Mouse (Mus musculus) frontal cortex, postnatal 14 days (tissue): ENCODE results near the gene Adat3.
"Not testable (repeated sequence)": the region's sequence is repeated elsewhere in the genome, so short reads cannot be mapped to it uniquely, and the experiment has no call there.

Source experiments
- DNase-seq, 2 experiments: peaks; one replicate each; pipeline ENCODE4 v3.0.0; 2022; ENCODE audit warnings: low spot score in 2 of 2

Adat3 gene

GRCm38 (mm10) chr10:80578131-80578750, 24.4 kb upstream of the Adat3 start:
- peak in 1 of 2 experiments; percentile 64 for DNase-seq

DNA sequence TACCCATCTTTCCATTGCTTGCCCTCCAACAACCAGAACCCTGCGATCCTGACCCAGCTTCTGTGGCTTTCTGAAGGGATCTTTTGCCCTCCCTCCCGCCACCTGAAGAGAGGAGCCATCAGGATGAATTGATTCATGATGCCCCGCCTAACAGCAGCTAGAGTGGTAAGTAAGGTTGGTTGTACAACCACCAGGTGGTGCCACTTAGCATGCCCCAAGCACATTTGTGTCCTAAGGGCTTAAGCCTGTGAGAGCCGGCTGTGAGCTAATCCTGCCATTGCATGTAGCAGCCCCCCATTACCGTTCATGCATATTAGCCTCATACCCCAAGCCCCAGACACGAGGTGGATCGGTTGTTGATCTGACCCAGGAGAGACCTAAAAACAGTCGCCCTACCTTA, 23.8 kb upstream of the Adat3 start:
- DNase-seq, result no peak

- no peak for DNase-seq
Measured at GRCm38 (mm10) chr10:80583047-80583446, 19.6 kb upstream of the Adat3 start.

- no peak for DNase-seq
Measured at GRCm38 (mm10) chr10:80584045-80584488, 18.6 kb upstream of the Adat3 start.

DNA sequence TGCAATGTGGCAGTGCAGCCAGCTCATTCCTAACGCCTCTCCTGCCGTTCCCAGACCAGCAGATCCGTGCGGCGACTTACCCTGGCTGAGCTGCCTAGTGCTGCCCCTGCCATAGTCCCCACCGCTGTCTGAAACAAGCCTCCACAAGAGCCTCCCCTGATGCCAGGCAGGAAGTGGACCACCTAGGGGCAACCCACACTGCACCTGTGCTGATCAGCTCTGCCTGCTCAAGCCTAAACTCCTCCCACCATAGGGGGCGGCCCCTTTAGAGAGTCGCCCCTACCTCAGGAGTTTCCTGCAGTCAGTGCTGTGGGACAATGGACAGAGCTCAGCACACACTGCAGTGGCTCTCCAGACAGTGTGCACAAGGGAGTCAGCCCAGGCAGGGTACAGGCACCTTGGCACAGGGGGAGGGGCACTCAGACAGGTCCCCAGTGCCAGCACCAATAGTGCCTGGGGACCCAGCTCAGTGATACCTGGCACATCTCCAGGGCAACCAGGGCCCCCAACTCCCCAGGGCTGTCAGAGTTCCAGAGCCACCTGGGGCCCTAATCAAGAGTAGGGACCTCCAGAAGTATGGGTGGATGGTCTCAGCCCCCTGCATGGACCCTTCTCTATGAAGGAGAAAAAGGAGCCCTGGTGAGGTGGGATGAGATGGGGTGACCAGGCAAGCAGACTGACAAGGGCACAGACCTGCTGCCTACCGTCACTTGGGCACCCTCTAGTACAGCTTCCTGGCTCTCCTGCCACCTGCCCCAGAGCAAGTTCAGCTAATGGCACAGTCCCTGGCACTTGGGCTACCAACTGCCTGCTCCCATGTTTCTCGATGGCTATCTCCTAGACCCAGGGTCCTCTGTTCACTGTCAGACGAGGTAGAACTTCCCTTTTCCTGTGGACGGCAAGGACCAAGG, 17.8 kb upstream of the Adat3 start:
- DNase-seq, result no peak

GRCm38 (mm10) chr10:80585581-80585980, 17.1 kb upstream of the Adat3 start:
- no peak for DNase-seq

GRCm38 (mm10) chr10:80586407-80587304, 16.0 kb upstream of the Adat3 start:
- DNase-seq, result no peak

- DNase-seq, result no peak
Measured at GRCm38 (mm10) chr10:80587305-80587657, 15.4 kb upstream of the Adat3 start.

DNA sequence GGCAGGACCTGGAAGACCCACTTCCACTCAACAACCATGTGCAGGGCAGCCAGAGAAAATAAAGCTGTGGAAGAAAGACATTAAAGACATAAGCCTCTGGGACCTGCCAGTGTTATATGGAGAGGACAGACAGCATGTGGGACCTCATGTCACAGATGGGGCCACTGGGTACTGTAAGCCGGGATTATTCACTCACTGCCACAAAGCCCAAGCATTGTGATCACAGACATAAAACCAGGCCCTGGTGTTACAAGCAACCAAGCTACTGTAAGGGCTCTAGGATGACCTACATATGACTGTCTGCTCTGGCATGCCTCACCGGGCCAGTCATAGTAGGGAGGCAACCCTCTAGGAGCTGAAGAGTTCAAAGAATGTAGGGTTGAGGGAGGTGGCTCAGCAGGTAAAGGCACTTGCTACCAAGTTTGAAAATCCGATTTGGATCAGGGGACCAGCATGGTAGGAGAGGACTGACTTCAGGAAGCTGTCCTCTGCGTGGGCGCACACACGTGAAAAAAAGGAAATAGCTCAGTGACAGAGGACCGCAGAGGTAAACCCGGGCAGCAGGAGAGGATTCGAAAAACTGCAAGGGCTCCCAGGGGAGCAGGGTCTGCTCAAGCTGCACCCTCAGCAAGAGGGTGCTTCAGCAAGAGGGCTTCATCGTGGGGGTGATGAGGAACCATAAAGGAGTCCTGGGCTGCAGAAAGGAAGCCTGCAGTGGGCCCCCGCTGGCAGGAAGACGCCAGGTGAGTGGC, 13.4 kb upstream of the Adat3 start:
- DNase-seq, result no peak

GRCm38 (mm10) chr10:80589879-80590854, 12.5 kb upstream of the Adat3 start, which contains the start of gene Abhd17a:
Gene Abhd17a (minus strand): TSS chr10:80590341.
- DNase-seq, result peak; percentile 90 to 93

DNA sequence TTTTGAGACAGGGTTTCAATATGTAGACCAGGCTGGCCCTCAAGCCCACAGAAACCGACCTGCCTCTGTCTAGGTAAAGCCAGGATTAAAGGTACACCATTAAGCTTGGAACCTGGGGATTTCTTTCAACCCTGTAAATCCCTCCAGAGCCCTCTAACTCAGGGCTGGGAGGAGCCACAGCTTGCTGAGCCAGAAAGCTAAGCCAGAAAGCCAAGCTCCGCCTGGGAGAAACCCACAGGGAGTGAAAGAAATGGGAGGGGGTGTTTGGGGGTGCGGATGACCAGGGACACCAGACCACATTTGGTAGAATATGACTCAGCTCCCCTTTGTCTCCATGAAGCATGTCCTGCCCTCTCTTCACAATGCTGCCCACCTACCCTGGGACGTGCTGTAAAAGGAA, 6.4 kb upstream of the Adat3 start:
- no peak for DNase-seq

DNA sequence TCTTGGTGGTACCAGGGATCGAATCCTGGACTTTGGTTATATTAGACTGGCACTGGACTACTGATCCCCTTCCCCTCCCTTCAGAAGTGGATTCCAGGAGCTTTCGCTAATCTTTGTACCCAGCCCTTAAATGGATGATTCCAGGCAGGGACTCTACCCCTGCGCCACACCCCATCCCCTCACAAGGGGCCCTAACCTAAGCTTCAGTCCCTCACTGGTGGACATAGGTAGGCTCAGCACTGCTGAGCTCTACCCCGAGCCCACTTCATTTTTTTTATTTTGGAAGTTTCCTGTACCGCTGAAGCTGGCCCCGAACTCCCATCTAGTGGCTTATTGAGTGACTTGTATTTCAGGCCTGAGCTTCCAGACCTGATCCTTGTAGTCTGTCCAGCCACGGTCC, 684 bp downstream of the Adat3 start:
- no peak for DNase-seq

- no peak for DNase-seq
Measured at GRCm38 (mm10) chr10:80604001-80604509, 1.4 kb downstream of the Adat3 start.

GRCm38 (mm10) chr10:80604988-80605387, 2.3 kb downstream of the Adat3 start:
- no peak for DNase-seq

DNA sequence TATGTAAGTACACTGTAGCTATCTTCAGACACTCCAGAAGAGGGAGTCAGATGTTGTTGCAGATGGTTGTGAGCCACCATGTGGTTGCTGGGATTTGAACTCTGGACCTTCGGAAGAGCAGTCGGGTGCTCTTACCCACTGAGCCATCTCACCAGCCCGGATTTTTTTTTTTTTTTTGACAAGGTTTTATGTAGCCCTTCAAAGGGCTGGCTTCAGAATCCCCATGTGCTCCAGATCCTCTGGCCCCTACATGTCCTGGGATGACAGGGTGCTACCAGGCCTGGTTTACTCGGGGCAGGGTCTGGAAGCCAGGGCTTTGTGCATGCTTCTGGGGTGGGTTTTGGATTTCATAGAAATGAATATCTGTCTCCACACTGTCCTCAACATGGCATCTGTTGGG, 3.0 kb downstream of the Adat3 start, which contains the start of gene Gm49322:
Gene Gm49322, plus strand, starts transcription at position 301 of the 400 bp plus-strand sequence.
- DNase-seq, result not testable (repeated sequence)

DNA sequence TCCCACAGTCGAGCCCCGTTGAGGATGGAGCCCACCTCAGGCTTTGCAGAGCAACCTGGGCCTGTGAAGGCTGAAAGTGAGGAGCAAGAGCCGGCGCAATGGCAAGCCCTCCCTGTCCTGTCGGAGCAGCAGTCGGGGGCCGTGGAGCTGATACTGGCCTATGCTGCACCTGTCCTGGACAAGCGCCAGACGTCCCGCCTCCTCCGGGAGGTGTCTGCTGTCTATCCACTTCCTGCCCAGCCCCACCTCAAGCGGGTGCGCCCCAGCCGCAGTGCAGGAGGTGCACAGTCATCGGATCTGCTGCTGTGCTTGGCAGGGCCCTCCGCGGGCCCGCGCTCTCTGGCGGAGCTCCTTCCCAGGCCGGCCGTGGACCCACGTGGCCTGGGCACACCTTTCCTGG, 3.6 kb downstream of the Adat3 start:
- no peak for DNase-seq

- DNase-seq, result no peak
Measured at GRCm38 (mm10) chr10:80606737-80607350, 4.2 kb downstream of the Adat3 start.

GRCm38 (mm10) chr10:80608435-80608834, 5.8 kb downstream of the Adat3 start:
- DNase-seq, result no peak

GRCm38 (mm10) chr10:80609269-80609924, 6.7 kb downstream of the Adat3 start:
- no peak for DNase-seq
